Mouse (Mus musculus) A20 (cell line): ENCODE measurements around the gene Anks1b.

Experiments used
- DNase-seq: peaks from one replicate; pipeline ENCODE4 v3.0.0-alpha.2; 2011; ENCODE audit warnings: low read depth, low spot score

Gene Anks1b

DNA sequence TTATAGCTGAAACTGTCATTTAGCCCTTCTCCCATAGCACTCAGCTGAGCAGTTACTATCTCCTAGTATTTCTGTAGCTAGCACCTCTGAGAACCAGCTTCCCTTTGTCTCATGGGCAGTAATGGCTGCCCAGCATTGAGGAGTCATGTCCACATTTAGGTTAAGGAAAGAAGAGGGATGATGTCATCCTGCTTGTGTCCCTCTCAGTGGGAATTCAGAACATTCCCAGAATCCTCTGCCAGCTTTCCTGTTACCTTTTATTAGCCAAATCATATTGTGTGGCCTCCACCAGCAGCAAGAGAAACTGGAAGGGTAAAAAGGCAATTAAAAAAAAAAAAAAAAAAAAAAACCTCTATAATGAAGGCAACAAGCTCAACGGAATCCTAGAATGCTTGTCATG, 851.6 kb downstream of the Anks1b start:
- DNase-seq = no peak

DNA sequence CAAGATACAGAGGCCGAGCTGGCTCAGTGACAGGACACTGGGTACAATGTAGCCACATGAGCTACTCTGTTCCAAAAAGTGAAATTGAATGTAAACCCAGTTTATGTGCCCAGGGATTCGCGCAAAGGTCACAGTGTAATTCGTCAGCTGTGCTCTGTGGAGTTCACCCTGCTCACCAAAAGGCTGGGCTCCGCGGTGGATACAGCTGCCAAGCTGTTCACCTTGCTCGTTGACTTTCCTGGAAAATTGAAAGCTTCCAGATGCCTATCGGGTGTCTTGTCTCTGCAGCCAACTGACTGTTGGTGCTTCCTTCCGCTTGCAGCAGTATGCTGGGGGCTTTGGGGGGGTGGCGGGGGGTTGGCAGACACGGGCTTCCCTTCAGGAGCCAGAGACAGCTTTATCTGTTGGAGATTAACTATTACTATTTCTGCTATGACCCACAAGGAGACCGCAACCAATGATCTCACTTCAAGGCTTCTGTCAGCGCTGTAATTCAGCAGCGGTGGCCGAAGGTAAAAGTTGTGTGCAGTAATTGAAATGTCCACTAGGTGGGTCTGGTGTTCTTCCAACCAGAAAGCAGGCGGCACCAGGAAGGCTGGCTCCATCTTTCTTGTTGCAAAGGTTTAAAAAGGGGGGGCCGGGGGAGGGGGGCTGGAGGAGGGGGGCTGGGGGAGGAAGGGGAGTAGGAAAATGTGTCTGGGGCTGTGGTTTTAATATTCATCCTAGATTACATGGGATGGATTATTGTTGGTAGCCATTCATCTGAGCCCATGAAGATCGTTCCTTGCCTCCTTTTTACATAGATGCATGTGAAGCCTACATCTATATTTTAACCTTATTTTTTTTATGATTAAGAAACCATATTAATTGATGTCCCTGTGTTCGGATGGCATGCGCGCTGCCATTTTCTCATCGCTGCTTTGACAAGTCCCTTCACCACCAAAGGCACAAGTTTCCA, 855.4 kb downstream of the Anks1b start:
- DNase-seq = peak; percentile 70

DNA sequence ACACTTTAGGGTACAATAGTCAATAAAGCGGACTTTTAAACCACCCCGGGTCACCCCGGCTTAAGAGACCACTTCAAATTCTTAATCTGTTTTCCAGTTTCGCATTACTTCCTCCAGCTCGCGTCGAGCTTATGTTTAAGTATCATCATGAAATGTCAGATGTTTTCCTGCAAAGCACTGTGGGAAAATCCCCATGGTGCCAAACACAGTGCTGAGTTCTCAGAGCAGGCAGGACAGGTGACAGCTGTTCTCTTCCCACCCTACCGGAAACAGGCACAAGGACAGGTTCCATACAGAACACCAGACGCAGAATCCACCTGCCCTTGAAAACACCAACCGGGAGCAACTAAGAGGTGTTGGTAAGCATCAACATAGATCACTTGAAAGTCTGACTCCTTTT, 856.2 kb downstream of the Anks1b start:
- DNase-seq = no peak

DNA sequence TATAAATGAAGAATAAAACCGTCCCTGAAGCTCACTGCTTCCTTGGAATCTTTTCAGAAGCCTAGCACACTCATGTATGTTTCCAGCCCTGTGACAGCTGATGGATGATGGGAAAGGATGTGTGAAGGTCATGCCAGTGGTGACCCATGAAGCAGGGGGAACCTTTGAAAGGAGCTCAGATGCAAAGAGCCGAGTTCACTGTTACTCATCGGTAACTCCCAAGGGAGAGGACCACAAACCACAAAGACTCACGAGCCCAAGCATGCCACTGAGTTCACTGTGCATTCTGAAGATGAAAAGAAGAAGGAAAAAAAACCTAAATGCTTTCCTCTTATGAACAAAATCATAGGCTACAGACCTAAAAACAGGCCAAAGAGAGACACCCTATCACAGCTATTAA, 859.5 kb downstream of the Anks1b start:
- DNase-seq = peak; percentile 26

DNA sequence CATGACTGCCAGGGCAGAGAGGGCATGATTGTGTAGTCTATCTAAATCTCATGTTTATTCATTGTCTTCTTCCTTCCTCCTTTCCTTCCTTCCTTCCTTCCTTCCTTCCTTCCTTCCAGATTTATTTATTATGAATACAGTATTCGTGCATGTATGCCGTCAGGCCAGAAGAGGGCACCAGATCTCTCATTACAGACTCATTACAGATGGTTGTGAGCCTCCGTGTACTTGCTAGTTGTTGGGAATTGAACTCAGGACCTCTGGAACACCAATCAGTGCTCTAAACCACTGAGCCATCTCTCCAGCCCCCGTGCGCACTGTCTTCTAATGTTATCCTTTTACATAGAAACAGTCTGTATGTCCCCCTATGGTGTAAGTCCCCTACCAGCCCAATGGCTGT, 860.3 kb downstream of the Anks1b start:
- peak; percentile 60 for DNase-seq

DNA sequence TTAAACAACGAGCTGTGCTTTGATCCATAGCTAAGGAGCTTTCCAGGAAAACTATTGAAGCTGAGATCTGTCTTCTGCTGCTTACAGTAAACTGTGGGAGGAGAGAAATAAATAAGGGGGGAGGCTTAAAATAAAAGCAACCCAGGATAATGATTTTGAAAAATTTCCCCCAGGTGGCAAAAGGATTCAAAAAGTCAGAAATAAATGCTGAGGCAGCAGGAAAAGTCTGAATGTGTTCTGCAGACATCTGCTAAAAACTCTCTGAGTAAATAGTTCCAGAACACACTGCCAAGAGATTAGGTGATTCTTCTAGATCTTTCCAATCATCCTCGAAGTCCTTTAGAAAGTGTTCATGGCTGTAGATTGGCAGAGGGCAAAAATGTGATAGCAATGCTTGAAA, 865.2 kb downstream of the Anks1b start:
- no peak for DNase-seq

DNA sequence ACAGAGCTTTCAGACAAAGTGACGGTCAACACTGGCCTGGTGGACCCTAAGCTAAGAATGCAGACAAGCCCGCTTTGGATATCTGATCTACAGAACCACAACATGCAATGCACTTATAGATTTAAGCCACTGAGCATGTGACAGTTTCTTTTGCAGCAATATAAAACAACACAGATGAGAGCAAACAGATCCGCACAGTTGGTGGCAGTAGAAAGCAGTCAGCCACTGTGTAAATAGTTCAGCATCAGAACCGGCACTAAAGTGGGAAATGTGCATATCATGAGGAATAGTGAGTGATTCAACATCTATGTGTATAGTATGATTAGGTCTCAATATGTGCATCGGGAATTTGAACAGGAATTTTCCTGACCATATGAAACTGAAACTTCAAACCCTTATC, 867.6 kb downstream of the Anks1b start:
- DNase-seq = no peak

DNA sequence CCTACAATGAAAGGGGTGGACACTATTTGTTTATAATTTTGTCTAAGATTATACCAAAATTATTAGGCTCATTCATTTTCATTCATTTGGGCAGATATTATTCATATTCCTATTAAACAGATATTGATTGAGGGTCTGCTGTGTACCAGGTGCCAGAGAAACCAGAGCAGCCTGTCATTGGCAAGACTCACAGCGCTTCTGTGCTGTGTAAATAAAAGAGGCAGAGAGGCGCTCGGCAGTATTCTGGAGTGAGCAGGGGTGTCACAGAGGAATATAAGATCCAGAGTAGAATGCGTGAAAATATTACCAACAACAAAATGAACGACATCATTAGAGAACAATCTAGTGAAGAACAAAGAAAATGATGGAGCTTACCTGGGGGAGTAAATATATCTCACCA, 878.6 kb downstream of the Anks1b start:
- DNase-seq = no peak

DNA sequence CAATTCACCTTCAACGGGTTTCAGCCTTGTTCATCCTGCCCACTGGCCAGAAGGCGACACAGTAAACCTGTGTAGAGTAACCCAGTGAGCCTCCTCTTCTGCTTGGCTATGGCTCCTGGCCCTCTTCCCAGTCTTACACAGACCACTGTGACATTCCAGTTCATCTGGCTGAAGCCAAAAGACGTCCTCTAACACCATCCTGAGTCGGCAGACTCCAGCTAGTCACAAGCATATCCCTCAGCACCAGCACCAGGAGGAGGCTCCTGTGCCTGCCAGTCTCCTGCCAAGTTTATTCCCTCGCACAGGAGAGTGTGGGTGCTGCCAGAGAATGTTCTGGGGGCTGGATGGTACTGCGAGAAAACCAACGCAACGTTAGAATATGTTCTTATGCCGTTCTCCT, 879.8 kb downstream of the Anks1b start:
- no peak for DNase-seq

DNA sequence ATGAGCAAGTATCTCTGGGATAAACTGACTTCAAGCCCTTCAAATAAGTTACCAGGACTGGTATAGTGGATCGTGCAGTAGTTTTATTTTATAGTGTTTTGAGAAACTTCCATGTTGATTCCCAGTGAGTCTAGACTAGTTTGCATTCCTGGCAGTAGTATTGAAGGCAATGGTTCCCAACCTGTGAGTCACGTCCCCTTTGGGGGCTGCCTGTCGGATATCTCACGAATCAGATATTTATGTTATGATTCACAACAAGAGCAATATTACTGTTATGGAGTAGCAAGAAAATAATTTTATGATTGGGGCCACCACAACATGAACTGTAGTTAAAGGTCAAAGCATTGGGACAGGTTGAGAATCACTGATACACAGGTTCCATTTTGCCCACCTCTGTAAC, 884.5 kb downstream of the Anks1b start:
- DNase-seq = no peak

DNA sequence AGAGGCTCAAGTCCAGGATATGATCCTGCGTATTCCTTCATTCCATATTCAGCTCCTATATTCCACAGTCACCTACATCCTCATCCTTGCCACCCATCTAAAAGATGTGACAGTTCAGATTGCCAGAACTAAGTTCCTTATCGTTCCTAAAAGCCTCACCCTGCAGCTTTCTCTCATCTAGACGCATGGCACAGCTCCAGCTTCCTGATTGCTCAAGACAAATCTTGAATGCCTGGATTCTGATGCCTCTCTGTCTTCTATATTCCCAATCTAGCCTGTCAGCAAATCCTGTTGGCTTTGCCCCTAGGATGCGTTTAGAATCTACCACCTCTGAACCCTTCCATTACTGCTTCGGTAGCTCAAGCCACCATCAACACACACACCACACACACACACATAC, 886.6 kb downstream of the Anks1b start:
- no peak for DNase-seq

DNA sequence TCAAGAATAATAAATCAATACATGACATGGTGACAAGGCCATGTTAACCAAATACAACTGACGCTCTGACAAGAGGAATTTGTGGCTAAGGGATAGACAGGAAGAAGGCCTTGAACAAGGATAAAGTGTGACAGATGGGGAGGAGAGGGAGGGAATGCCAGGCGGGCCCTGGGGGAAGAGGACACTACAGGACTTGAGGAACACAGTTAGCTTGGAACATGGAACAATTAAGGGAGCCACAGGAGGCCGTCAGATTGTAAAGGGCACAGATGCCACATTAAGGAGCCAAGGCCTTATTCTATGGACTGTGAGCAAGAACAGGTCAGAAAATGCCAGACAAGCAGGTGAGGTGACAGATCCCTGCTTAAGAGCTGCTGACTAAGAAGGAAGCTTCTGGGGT, 893.0 kb downstream of the Anks1b start:
- DNase-seq = no peak

DNA sequence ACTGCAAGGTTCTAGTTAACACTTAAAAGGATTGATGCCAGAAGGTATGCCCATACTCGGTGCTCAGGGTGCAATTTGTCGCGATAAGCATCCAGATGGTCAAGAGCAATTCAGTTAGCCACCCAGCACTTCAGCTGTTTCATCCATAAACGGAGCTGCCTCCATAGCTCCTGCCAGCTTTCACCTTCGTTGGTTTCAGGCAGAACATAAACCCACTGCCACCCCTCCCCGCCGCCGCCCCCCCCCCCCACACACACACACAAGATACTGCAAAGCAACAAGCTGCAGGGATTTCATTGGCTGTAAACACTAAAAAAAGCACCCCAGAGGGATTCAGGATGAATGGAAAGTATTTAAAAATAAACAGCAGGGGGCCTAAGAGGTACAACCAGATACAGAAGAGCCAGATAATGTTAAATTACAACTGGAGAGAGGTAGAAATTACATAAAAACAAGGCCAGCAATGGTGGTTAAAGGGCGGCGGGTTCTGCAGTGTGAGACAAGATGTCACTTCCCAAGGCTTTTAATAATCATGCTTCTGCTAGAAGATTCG, 897.2 kb downstream of the Anks1b start:
- DNase-seq = no peak

DNA sequence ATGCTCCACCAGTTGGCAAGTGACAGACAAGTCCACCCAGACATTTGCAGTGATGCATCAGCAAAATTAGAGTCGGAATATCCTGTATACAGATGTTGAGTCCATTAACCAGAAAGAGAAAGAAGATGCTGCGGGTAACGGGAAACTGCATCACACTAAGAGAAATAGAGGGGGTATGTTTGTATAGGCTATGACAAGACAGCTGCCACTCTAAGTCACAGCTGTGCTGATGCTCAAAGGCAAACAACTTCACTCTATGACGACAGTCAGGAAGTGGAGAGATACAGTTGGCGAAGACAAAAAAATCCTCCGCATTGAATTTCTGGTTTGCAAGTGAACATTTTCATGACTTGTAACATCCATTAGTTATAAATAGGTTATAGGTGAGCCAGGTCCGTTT, 897.7 kb downstream of the Anks1b start:
- DNase-seq = no peak

DNA sequence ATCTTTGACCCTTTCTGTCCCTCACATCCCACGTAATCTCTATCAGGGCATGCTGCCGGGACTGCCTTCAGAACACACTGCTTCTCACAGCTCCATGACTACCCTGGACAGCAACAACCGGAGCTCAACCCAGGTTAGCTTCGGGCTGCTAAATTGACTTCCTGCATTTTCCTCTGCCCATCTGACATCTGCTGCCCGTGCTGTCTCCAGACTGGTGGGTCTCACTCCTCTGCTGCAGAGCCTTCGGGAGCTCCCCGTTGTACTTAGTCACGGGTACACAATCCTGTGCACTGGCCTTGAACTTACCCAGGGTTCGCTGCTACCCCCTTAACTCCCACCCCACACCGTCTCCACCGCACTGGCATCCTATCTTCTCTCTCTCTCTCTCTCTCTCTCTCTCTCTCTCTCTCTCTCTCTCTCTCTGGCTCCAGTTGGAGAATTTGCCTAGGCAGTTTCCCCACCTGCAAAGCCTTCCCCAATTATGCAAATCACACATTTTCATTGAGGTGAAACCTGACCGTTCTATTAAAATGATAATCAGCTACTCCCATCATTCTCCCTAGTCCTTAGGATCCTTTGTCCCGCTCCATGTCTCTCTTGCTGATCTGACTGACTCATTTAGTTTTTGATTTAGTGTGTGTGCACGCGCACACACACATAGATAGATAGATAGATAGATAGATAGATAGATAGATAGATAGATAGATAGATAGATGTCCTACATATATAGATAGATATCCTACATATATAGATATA, 898.3 kb downstream of the Anks1b start:
- peak; percentile 2 for DNase-seq

DNA sequence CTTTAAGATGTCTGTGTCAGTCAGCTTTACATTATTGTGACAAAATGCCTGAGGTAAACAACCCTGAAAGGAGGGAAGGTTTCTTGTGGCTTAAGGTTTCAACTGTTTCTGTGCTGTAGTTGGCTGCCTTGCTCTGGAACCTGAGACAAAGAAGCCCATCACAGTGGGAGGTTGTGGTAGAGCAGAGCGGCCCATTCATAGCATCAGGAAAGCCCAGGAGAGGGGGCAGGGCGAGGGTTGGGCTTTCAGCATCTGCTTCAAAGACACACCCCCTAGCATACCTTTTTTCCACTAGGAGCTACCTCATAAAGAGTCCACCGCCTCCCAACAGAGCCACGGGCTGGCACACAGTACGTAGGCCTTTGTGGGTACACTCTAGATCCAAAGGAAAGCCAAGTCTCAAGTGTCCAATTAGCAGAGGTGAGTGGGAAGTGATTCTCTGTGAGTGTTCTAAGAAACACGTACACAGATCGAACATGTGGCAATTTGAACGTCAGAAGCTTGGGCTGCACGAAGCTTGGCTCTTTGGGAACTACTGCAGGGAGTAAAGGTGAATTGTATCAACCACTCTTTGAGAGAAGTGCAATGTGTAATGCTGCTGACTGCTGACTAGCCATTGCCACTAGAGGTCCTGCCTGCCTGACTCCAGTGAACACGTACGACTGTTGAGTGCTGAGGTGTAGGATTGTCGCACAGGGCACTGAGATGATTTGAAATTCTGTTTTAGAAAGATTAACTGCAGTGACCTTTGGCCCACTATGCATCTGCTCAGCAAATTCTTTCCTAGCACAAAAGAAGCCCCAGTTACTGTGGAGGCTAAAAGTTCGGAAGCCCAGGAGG, 906.5 kb downstream of the Anks1b start:
- DNase-seq = no peak

DNA sequence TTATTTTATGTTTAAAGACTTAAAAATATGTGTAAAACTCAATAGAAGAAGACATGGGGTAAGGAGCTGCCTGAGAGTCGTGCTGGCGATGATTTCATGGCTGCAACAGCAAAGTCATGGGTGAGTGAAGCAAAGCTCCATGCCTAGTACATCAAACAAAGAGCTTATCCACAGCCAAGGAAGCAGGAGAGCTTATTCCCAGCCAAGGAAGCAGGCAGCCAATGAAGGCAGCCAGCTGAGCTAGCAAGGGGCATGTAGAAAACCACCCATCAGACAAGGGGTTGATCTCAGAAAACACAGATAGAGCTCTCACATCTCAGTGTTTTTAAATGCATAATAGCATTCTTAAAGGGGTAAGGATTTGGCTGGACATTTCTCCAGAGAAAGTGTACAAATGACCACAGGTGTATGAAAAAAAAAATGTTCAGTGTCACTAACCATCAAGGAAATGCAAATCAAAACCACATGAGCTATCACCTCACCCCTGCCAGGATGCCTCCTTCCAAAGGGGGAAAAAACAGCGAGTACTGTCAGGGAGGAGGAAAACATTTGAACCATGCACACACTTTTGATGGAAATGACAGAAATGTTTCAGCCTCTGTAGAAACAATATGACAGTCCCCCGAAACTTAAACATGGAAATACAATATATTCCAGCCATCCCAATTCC, 911.8 kb downstream of the Anks1b start:
- no peak for DNase-seq

DNA sequence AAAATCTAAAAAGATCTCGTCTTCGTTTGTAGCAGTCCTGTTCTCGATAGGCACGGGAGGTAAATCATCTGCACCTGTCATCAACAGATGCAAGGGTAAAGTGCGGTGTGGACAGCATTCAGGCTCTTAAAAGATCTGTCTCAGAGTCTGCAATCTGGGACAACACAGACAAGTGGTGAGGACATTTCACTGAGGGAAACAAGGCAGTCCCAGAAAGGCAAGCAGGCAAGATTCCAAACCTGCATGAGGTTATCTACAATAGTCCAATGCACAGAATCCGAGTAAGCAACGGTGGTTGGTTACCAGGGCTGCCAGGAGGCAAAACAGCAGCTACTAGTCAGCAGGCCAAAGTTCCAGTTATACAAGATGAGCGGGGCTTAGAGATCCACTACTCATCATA, 912.4 kb downstream of the Anks1b start:
- DNase-seq = no peak

DNA sequence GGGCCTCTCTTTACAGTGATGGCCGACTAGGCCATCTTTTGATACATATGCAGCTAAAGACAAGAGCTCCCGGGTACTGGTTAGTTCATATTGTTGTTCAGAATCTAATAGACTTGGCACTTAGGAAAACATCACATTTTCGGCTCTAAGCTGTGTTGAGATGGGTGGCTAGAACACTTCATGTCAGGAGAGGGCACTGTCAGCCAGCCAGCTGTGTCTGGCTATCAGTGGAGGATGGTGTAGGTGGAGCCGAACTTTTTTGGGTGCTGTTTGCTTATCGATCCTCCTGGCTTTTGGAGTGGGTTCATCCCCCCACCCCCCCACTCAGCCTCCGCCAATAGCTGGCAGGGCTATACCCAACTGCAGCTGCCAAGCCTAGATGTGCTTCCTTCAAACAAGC, 929.8 kb downstream of the Anks1b start:
- peak; percentile 10 for DNase-seq

DNA sequence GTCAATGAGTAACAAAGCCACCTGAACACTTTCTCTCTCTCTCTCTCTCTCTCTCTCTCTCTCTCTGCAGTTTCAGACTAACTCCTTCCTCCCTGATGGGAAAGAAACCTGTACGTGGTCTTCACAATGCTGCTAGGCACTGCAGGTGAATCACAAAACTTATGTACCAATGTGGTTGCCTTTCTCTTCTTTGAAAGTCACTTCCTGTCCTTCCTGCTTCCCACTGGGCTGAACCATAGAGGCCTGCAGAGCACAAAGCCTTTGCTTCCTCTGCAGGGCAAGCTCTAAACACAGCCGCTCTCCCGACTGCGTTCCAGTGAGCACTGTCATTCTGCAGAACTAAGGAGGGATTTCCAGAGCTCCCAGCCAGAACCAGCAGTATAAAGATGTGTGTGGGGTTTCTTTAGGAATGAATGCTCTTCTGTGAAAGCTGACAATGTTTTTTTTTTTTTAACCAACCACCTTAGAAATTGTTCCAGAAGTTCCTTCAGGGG, 931.3 kb downstream of the Anks1b start:
- DNase-seq = no peak
